Mouse (Mus musculus): ENCODE measurements around the gene Spr.
"Not testable (repeated sequence)": the region's sequence is repeated elsewhere in the genome, so short reads cannot be mapped to it uniquely, and the experiment has no call there.

Gene Spr

GRCm38 (mm10) chr6:85150386-85150785 is 12.8 kb upstream of the Spr start:
- no peaks in the 10 kb centered on the region for H3K27me3 ChIP-seq (ENCODE audit: control insufficient read depth, insufficient read depth, low read length, poor library complexity, severe bottlenecking)
- no peak for DNase-seq (ENCODE audit: low read depth, low spot score)
- H3K36me3 ChIP-seq (ENCODE audit: control insufficient read depth, insufficient read depth, low read length, poor library complexity, severe bottlenecking): no peaks in the 10 kb centered on the region

GRCm38 (mm10) chr6:85147636-85148035 is 10.1 kb upstream of the Spr start:
- no peaks in the 10 kb centered on the region for H3K36me3 ChIP-seq (ENCODE audit: control insufficient read depth, insufficient read depth, low read length, poor library complexity, severe bottlenecking)
- H3K27me3 ChIP-seq (ENCODE audit: control insufficient read depth, insufficient read depth, low read length, poor library complexity, severe bottlenecking): no peaks in the 10 kb centered on the region
- DNase-seq (ENCODE audit: low read depth, low spot score): no peak

GRCm38 (mm10) chr6:85144466-85144865 is 6.9 kb upstream of the Spr start:
- DNase-seq (ENCODE audit: low read depth, low spot score): no peak
- Histone ChIP-seq H3K27me3 (ENCODE audit: control insufficient read depth, insufficient read depth, low read length, poor library complexity, severe bottlenecking) (no peaks in the 10 kb centered on the region), H3K36me3 (ENCODE audit: control insufficient read depth, insufficient read depth, low read length, poor library complexity, severe bottlenecking) (no peaks in the 10 kb centered on the region)

GRCm38 (mm10) chr6:85141013-85141412 is 3.4 kb upstream of the Spr start:
- peak; percentile 48 for DNase-seq (ENCODE audit: low read depth, low spot score)
- H3K36me3 ChIP-seq (ENCODE audit: control insufficient read depth, insufficient read depth, low read length, poor library complexity, severe bottlenecking); H3K27me3 ChIP-seq (ENCODE audit: control insufficient read depth, insufficient read depth, low read length, poor library complexity, severe bottlenecking): not testable (repeated sequence)

GRCm38 (mm10) chr6:85139534-85139933 is 2.0 kb upstream of the Spr start:
- Histone ChIP-seq H3K27me3 (ENCODE audit: control insufficient read depth, insufficient read depth, low read length, poor library complexity, severe bottlenecking) (no peaks in the 10 kb centered on the region), H3K36me3 (ENCODE audit: control insufficient read depth, insufficient read depth, low read length, poor library complexity, severe bottlenecking) (no peaks in the 10 kb centered on the region)
- no peak for DNase-seq (ENCODE audit: low read depth, low spot score)

- H3K36me3 ChIP-seq (ENCODE audit: control insufficient read depth, insufficient read depth, low read length, poor library complexity, severe bottlenecking); H3K27me3 ChIP-seq (ENCODE audit: control insufficient read depth, insufficient read depth, low read length, poor library complexity, severe bottlenecking); DNase-seq (ENCODE audit: low read depth, low spot score): not testable (repeated sequence)
These were observed 782 bp downstream of the Spr start for GRCm38 (mm10) chr6:85136784-85137183.

- H3K36me3 ChIP-seq (ENCODE audit: control insufficient read depth, insufficient read depth, low read length, poor library complexity, severe bottlenecking); H3K27me3 ChIP-seq (ENCODE audit: control insufficient read depth, insufficient read depth, low read length, poor library complexity, severe bottlenecking): not testable (repeated sequence)
- DNase-seq (ENCODE audit: low read depth, low spot score): peak; percentile 38
These were observed 4.8 kb downstream of the Spr start for GRCm38 (mm10) chr6:85132794-85133193.

GRCm38 (mm10) chr6:85132237-85132636 is 5.3 kb downstream of the Spr start:
- H3K36me3 ChIP-seq (ENCODE audit: control insufficient read depth, insufficient read depth, low read length, poor library complexity, severe bottlenecking); H3K27me3 ChIP-seq (ENCODE audit: control insufficient read depth, insufficient read depth, low read length, poor library complexity, severe bottlenecking); DNase-seq (ENCODE audit: low read depth, low spot score): not testable (repeated sequence)

- DNase-seq (ENCODE audit: low read depth, low spot score): peak; percentile 74
- no peaks in the 10 kb centered on the region for H3K36me3 ChIP-seq (ENCODE audit: control insufficient read depth, insufficient read depth, low read length, poor library complexity, severe bottlenecking)
- no peaks in the 10 kb centered on the region for H3K27me3 ChIP-seq (ENCODE audit: control insufficient read depth, insufficient read depth, low read length, poor library complexity, severe bottlenecking)
These were observed 5.9 kb downstream of the Spr start for GRCm38 (mm10) chr6:85131673-85132072.

GRCm38 (mm10) chr6:85117545-85118511 is 19.7 kb downstream of the Spr start:
- peak; percentile 55 for DNase-seq (ENCODE audit: low read depth, low spot score)

GRCm38 (mm10) chr6:85105033-85105615 is 32.4 kb downstream of the Spr start:
- no peak for DNase-seq (ENCODE audit: low read depth, low spot score)

More at GRCm38 (mm10) chr6:85117545-85118511, 19.7 kb downstream of the Spr start:
- H3K27me3 ChIP-seq (ENCODE audit: control insufficient read depth, insufficient read depth, low read length, poor library complexity, severe bottlenecking); H3K36me3 ChIP-seq (ENCODE audit: control insufficient read depth, insufficient read depth, low read length, poor library complexity, severe bottlenecking): not testable (repeated sequence)

GRCm38 (mm10) chr6:85103321-85103720 is 34.2 kb downstream of the Spr start:
- H3K27me3 ChIP-seq (ENCODE audit: control insufficient read depth, insufficient read depth, low read length, poor library complexity, severe bottlenecking): no peaks in the 10 kb centered on the region
- H3K36me3 ChIP-seq (ENCODE audit: control insufficient read depth, insufficient read depth, low read length, poor library complexity, severe bottlenecking): no peaks in the 10 kb centered on the region
- DNase-seq (ENCODE audit: low read depth, low spot score): no peak

More at GRCm38 (mm10) chr6:85105033-85105615, 32.4 kb downstream of the Spr start:
- Histone ChIP-seq H3K27me3 (ENCODE audit: control insufficient read depth, insufficient read depth, low read length, poor library complexity, severe bottlenecking) (no peaks in the 10 kb centered on the region), H3K36me3 (ENCODE audit: control insufficient read depth, insufficient read depth, low read length, poor library complexity, severe bottlenecking) (no peaks in the 10 kb centered on the region)

- Histone ChIP-seq H3K36me3 (ENCODE audit: control insufficient read depth, insufficient read depth, low read length, poor library complexity, severe bottlenecking) (no peaks in the 10 kb centered on the region), H3K27me3 (ENCODE audit: control insufficient read depth, insufficient read depth, low read length, poor library complexity, severe bottlenecking) (peaks cover 1% of the 10 kb centered on the region; the same call in 1 of the 2 replicates)
- no peak for DNase-seq (ENCODE audit: low read depth, low spot score)
These were observed 41.1 kb downstream of the Spr start for GRCm38 (mm10) chr6:85096441-85096840.

- Histone ChIP-seq H3K36me3 (ENCODE audit: control insufficient read depth, insufficient read depth, low read length, poor library complexity, severe bottlenecking) (no peaks in the 10 kb centered on the region), H3K27me3 (ENCODE audit: control insufficient read depth, insufficient read depth, low read length, poor library complexity, severe bottlenecking) (peaks cover 1% of the 10 kb centered on the region; the same call in 1 of the 2 replicates)
- no peak for DNase-seq (ENCODE audit: low read depth, low spot score)
These were observed 50.1 kb downstream of the Spr start for GRCm38 (mm10) chr6:85087425-85087824.

GRCm38 (mm10) chr6:85086645-85087044 is 50.9 kb downstream of the Spr start:
- no peak for DNase-seq (ENCODE audit: low read depth, low spot score)

More at GRCm38 (mm10) chr6:85086645-85087044, 50.9 kb downstream of the Spr start:
- Histone ChIP-seq H3K27me3 (ENCODE audit: control insufficient read depth, insufficient read depth, low read length, poor library complexity, severe bottlenecking) (no peaks in the 10 kb centered on the region), H3K36me3 (ENCODE audit: control insufficient read depth, insufficient read depth, low read length, poor library complexity, severe bottlenecking) (no peaks in the 10 kb centered on the region)
